Mouse (Mus musculus) kidney, postnatal 36 days (tissue): ENCODE data around the gene Cd247.

Experiments used
- DNase-seq, 2 experiments: peaks; one replicate each; pipeline ENCODE4 v3.0.0; 2021 to 2022; ENCODE audit warnings: mixed read lengths in 2 of 2

Cd247 gene

GRCm38 (mm10) chr1:165921026-165921425 is 132.5 kb downstream of the Cd247 start:
- DNase-seq = no peak

GRCm38 (mm10) chr1:165922488-165922887 is 134.0 kb downstream of the Cd247 start:
- DNase-seq = no peak

GRCm38 (mm10) chr1:165925207-165925606 is 136.7 kb downstream of the Cd247 start:
- DNase-seq = no peak
